Mouse (Mus musculus) kidney, embryonic 16.5 days (tissue): ENCODE data around the gene Acer3. TPM values are rescaled to one million over a fixed set of nuclear protein-coding genes. Genes with fewer than 3 reads are reported as not detected.

Source experiments
- ATAC-seq: fragments of 200-750 bp; cut with Nextera tagmentation; 2 replicates; pipeline ENCODE4 v1.8.0; 2017; ENCODE audit warnings: moderate TSS enrichment; ENCODE audit not compliant: low FRiP score, low TSS enrichment
- H3K27ac ChIP-seq: fragments of 300-500 bp; sonication (generic); 2 replicates; pipeline ENCODE4 v1.5.1; 2014; ENCODE audit warnings: low read length
- H3K27me3 ChIP-seq: fragments of 300-500 bp; sonication (generic); 2 replicates; pipeline ENCODE4 v1.6.1; 2014; ENCODE audit warnings: low read length, control low read depth, mixed read lengths; ENCODE audit not compliant: insufficient read depth
- H3K36me3 ChIP-seq: fragments of 300-500 bp; sonication (generic); 2 replicates; pipeline ENCODE4 v1.6.1; 2014; ENCODE audit warnings: low read length, control low read depth, mixed read lengths; ENCODE audit not compliant: insufficient read depth
- H3K4me1 ChIP-seq: fragments of 300-500 bp; sonication (generic); 2 replicates; pipeline ENCODE4 v1.6.1; 2014; ENCODE audit warnings: low read length, control low read depth, mixed read lengths; ENCODE audit not compliant: insufficient read depth
- H3K4me2 ChIP-seq: fragments of 300-500 bp; sonication (generic); replicated peaks from 2 replicates; pipeline ENCODE4 v1.6.1; 2014; ENCODE audit warnings: low read depth, low read length
- H3K4me3 ChIP-seq: fragments of 300-500 bp; sonication (generic); 2 replicates; pipeline ENCODE4 v1.5.1; 2014; ENCODE audit warnings: mild to moderate bottlenecking, low read length
- H3K9ac ChIP-seq: fragments of 300-500 bp; sonication (generic); replicated peaks from 2 replicates; pipeline ENCODE4 v1.6.1; 2014; ENCODE audit warnings: low read length
- H3K9me3 ChIP-seq: fragments of 300-500 bp; sonication (generic); 2 replicates; pipeline ENCODE4 v1.6.1; 2016; ENCODE audit warnings: low read length, control low read depth
- WGBS: fragments of 180-500 bp; shearing (Covaris S2); extraction: QIAGEN DNeasy Blood & Tissue Kit; methylation state at CpG from one replicate; pipeline ENCODE4 v1.1.7; 2014; 5-methylcytosine and 5-hydroxymethylcytosine counted together
- polyA plus RNA-seq: library from polyadenylated mRNA; unstranded; fragments of >200 nt; fragmentation: Nextera tagmentation; extraction: Ambion mirVana; gene quantifications from 2 replicates; pipeline ENCODE4 v1.2.1, GENCODE M21; 2015

The Acer3 gene
- polyA plus RNA-seq, 1 experiment from 2014 or later = 27.4 TPM

DNA sequence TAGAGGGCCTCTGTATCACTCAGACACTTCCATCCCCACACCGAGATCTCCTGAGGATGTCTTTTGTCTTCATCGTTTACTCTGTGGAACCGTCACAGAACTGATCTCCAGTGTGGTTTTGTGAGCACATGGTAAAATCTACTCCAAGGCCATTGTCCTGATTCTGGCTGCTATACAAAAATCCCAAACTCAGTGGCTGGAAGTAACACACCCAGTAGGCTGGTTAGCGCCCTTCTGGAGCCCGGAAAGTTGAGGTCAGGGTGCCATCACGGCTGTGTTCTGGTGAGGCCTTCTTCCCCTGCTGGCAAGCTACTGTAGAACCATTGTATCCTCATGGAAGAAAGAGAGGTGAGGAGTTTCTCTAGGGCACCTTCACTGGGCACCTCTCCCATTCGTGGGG lies 5.0 kb upstream of the Acer3 start:
- no peak overlapping the region for H3K4me2 ChIP-seq
- H3K4me1 ChIP-seq = peaks cover 6% of the 10 kb centered on the region; the same call in 1 of the 2 replicates
- ATAC-seq = no peak
- no peaks in the 10 kb centered on the region for H3K9me3 ChIP-seq
- WGBS = 88% methylated on average over 7 of the region's 7 CpGs
- H3K9ac ChIP-seq = no peak overlapping the region
- H3K27ac ChIP-seq = no peak overlapping the region
- H3K4me3 ChIP-seq = no peak overlapping the region
- no peaks in the 10 kb centered on the region for H3K36me3 ChIP-seq
- no peaks in the 10 kb centered on the region for H3K27me3 ChIP-seq

DNA sequence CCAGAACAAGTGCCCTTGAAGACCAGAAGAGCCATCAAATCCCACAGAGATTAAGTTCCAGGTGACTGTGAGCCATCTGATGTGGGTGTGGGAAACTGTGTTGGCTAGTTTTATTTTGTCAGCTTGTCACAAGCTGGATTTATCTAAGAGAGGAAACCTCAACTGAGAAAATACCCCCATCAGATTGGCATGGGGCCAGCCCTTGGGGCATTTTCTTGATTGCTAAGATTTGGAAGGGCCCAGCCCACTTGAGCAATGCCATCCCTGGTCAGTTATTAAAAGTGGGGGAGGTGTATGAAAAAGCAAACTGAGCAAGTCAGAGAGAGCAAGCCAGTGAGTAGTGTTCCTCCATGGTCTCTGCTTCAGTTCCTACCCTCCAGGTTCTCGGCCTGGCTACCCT lies 3.2 kb upstream of the Acer3 start:
- Histone ChIP-seq H3K27me3 (no peaks in the 10 kb centered on the region), H3K27ac (no peak overlapping the region), H3K4me2 (no peak overlapping the region), H3K36me3 (no peaks in the 10 kb centered on the region), H3K4me1 (peaks cover 6% of the 10 kb centered on the region; the same call in 1 of the 2 replicates), H3K4me3 (no peak overlapping the region), H3K9ac (no peak overlapping the region), H3K9me3 (no peaks in the 10 kb centered on the region)
- 69% methylated on average over 1 of the region's 1 CpGs for WGBS
- no peak for ATAC-seq

DNA sequence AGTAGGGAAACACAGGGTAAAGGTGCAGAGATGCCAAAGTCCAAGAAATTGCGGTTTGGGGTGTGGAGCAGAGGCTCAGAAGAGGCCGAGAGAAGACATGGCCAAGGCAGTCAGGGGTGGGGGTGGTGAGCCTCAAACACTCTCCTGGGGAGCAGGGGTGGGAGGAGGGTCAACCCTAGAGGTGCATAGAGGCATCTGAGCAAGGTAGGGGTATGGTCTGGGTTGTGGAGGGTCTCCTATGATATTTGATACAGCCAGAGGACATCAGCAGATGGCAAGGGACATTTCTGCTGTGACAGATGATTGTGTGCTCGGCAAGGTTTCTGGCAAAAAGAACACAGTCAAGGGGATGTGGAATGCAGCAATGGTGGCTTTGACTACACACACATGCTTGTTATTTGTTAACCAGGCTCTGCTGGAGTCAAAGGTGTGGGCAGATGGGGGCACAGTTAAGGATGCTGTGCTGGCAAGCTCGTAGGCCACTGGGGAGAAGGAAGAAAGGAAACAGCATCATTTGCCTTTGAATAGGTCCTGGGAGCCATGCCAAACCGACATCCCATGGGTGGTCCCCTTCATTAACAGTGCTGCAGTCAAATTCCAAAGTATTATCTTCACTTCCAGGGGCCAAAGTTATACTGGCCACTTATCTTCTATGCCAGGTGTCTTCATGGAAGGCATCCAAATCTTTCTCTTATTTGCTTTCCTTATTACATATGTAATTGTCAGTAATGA lies 2.4 kb upstream of the Acer3 start:
- H3K9me3 ChIP-seq = no peaks in the 10 kb centered on the region
- H3K4me2 ChIP-seq = no peak overlapping the region
- H3K4me1 ChIP-seq = peaks cover 6% of the 10 kb centered on the region; the same call in 1 of the 2 replicates
- 41% methylated on average over 5 of the region's 5 CpGs for WGBS
- no peaks in the 10 kb centered on the region for H3K27me3 ChIP-seq
- no peak overlapping the region for H3K9ac ChIP-seq
- H3K36me3 ChIP-seq = no peaks in the 10 kb centered on the region
- ATAC-seq = peak; percentile 46; the same call in 1 of the 2 replicates
- no peak overlapping the region for H3K27ac ChIP-seq
- no peak overlapping the region for H3K4me3 ChIP-seq

DNA sequence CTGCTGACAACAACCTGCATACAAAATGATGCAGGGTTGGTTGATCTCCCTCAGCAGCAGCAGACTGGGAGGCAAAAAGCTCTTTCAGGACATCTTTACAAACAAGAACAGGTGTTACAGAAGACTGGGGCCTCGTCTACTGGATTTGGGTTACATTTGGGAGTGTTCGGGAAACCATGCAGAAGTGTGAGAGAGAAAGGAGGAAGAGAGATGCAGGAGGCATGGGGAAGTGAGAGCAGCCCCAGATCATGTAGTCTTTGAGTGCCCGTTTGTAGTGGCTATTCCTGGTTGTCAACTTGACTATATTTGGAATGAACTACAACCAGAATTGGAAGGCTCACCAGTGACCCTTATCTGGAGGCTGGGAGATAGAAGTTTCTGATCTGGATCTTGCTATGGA lies 1.4 kb upstream of the Acer3 start:
- Histone ChIP-seq H3K27me3 (no peaks in the 10 kb centered on the region), H3K4me3 (no peak overlapping the region), H3K9ac (no peak overlapping the region), H3K27ac (no peak overlapping the region), H3K36me3 (no peaks in the 10 kb centered on the region), H3K9me3 (no peaks in the 10 kb centered on the region), H3K4me1 (peaks cover 6% of the 10 kb centered on the region; the same call in 1 of the 2 replicates), H3K4me2 (no peak overlapping the region)
- WGBS = 58% methylated on average over 3 of the region's 3 CpGs
- no peak for ATAC-seq

DNA sequence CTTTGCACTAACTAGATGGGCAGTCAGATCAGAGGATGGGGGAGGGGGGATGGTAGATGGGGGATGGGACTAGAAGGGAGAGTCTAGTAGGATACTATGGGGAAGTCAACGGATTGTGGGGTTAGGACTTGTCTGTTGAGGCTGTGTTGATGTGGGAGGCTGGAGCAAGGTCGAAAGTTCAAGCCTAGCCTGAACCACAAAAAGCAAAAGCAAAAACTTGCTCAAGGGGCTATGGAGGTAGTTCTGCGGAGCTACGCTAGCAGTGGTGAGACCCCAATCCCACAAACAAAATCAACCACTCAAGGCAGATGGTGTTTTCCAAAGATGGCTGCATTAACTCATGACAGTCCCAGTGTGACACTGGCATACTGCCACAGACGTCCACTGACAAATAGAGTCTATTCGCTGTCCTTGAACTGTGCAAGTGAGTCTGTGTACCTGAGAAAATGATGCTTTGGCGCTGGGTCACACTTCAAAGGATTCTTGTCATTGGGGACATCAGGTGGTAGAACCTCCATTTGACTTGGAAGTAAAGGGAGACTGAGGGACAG lies 927 bp downstream of the Acer3 start:
- 87% methylated on average over 7 of the region's 7 CpGs for WGBS
- no peak overlapping the region for H3K27ac ChIP-seq
- H3K4me3 ChIP-seq = no peak overlapping the region
- no peak overlapping the region for H3K4me2 ChIP-seq
- no peaks in the 10 kb centered on the region for H3K36me3 ChIP-seq
- H3K9me3 ChIP-seq = no peaks in the 10 kb centered on the region
- no peak for ATAC-seq
- no peaks in the 10 kb centered on the region for H3K27me3 ChIP-seq
- peaks cover 6% of the 10 kb centered on the region; the same call in 1 of the 2 replicates for H3K4me1 ChIP-seq
- no peak overlapping the region for H3K9ac ChIP-seq

DNA sequence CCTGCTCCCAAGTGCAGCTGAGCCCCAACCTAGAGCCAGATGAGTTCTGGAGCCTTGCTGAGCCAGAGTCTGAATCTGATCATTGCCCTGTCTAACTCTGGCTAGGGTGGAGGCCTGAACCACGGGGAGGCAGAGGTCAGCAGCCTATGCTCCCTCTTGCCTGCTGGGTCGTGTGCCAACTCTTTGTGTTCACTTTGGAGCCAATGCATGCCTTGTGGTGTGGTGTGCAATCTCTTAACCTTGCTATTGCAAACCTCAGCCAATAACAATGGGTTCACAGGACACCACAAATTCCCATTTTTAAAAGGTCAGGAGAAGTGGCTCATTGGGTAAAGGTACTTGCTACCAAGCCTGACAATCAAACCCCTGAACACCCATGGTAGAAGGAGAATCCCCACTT lies 4.4 kb downstream of the Acer3 start:
- no peak overlapping the region for H3K4me2 ChIP-seq
- H3K36me3 ChIP-seq = no peaks in the 10 kb centered on the region
- no peak for ATAC-seq
- 45% methylated on average over 2 of the region's 2 CpGs for WGBS
- H3K27me3 ChIP-seq = no peaks in the 10 kb centered on the region
- no peaks in the 10 kb centered on the region for H3K4me1 ChIP-seq
- no peak overlapping the region for H3K9ac ChIP-seq
- H3K9me3 ChIP-seq = no peaks in the 10 kb centered on the region
- no peak overlapping the region for H3K4me3 ChIP-seq
- no peak overlapping the region for H3K27ac ChIP-seq

DNA sequence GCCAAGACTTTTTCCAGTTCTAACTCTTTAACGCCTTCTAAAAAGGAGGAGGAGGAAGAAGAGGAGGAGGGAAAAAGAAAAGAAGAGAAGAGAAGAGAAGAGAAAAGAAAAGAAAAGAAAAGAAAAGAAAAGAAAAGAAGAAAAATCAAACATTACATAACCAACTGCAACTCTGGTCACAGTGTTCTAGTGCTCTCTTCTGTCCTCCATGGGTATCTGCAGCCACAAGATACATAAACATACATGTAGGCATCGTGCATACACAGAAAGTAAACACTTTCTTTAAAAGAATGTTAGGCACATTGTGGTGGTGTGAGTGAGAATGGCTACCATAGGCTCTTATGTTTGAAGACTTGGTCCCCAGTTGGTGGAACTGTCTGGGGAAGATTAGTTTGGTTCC lies 5.9 kb downstream of the Acer3 start:
- Histone ChIP-seq H3K36me3 (no peaks in the 10 kb centered on the region), H3K27ac (no peak overlapping the region), H3K4me2 (no peak overlapping the region), H3K9me3 (no peaks in the 10 kb centered on the region), H3K9ac (no peak overlapping the region), H3K4me1 (no peaks in the 10 kb centered on the region), H3K4me3 (no peak overlapping the region), H3K27me3 (no peaks in the 10 kb centered on the region)
- ATAC-seq = no peak
- 83% methylated on average over 2 of the region's 2 CpGs for WGBS

DNA sequence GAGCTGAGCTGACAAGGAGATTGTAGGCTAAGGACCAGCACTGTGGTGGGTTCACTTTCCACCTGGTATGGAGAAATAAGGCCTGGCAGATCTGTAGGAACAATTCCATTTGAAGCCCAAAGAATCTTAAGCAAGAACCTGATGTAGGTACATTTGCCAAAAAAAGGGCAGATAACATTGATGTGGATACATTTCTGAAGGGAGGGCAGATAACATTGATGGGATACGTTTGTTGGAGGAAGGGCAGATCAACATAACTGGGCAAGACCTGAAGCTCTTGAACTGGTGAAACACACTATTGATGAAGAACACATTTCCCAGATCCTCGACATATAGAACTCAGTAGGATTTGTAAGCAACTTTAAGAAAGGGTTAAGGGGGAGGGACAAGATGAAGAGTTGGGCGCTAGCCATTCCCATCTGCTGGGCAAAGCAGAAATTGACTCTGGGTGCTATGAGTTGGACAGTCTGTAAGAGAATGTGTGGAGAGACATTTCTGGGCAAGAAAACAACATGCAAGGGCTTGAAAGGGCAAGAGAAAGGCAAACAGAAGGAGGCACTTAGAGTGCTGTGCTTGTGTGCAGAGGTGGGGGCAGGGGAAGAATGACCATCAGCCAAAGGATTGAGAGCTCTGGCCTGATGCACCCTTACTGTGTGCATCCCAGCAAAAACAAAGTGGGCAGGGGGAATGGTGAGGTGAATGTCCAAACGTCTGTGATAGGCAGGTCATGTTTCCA lies 8.7 kb downstream of the Acer3 start:
- H3K9me3 ChIP-seq = no peaks in the 10 kb centered on the region
- no peak overlapping the region for H3K9ac ChIP-seq
- peaks cover 8% of the 10 kb centered on the region for H3K4me1 ChIP-seq
- 68% methylated on average over 4 of the region's 4 CpGs for WGBS
- H3K27ac ChIP-seq = no peak overlapping the region
- no peak overlapping the region for H3K4me3 ChIP-seq
- H3K36me3 ChIP-seq = no peaks in the 10 kb centered on the region
- H3K27me3 ChIP-seq = no peaks in the 10 kb centered on the region
- no peak for ATAC-seq
- H3K4me2 ChIP-seq = no peak overlapping the region

DNA sequence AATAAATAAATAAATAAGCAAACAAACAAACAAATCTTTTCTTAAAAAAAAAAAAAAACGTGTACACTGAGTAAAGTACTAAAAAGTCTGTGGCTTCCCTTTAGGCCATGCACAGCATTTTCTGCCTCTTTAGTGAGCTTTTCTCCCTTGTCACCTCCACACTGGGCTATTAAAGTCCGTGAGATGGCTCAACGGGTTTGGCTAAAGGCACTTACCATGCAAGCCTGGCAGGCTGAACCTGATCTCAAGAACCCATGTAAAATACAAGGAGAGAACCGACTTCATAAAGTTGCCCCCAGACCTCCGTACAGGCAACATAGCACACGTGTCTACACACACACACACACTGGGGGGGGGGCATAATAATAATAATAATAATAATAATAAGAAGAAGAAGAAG lies 10.7 kb downstream of the Acer3 start:
- WGBS = 51% methylated on average over 6 of the region's 6 CpGs
- ATAC-seq = no peak
- no peaks in the 10 kb centered on the region for H3K9me3 ChIP-seq

More for the DNA sequence above, 10.7 kb downstream of the Acer3 start:
- no peak overlapping the region for H3K4me2 ChIP-seq
- H3K36me3 ChIP-seq = no peaks in the 10 kb centered on the region
- peaks cover 8% of the 10 kb centered on the region for H3K4me1 ChIP-seq
- H3K27ac ChIP-seq = no peak overlapping the region
- no peak overlapping the region for H3K9ac ChIP-seq
- no peaks in the 10 kb centered on the region for H3K27me3 ChIP-seq
- H3K4me3 ChIP-seq = no peak overlapping the region
